In the genomic region with DNA sequence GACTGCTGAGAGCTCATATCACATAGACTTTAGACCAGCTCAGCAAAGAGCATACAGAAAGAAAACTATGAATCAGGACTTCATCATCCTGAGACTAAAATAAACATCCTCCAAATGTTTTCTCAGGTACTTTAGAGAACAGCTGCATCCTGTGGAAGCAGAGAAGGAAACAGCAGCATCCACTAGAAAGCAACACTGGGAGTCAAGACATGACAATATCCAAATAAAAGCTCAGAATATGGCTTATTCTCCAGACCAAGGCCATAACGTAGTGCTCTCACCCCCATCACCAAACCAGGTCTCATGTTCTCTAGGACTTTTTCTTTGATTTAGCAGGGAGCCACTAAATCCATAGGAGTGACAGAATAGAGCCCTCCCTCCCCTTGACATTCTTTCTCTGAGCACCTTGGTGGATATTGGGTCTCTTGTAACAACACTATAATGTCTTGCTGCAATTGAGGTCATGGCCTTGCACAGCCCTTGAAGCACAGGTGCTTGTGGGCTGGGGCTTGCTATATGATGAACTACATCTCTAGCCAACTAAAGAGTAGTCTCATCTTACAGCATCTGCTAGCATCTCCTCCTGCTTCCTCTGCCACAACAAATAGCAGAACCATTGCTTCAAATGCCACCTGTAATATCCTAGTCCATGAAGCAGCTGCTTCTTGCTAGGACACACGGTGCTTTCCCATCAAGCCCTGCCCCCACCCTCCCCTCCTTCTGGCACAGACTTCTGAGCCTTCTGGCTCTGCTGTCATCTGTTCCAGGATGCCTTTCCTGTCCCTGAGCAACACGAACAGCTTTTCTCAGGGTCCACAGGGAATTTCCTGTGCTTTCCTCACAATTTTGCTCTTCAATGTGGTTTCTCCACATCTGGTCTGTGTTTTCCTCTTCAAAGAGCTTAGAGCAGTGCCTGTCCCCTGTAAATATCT, we compare ENCODE assay signal across 9 mouse cellular contexts.
A peak's percentile ranks its signal among the peaks of the same experiment; 100 is the strongest.
DNase-seq lines count a peak whose midpoint lies in the region; ATAC-seq and TF ChIP-seq lines count a peak whose summit lies in the region.
"Had no signal": no experiment of that assay in that cellular context is flagged by ENCODE, and none has a peak within 500 bp of the region (broad histone marks: within the 10 kb centered on the region; RNA-seq: fewer than 3 reads in every experiment).

No protein-coding gene starts in this region.

- no peaks in the 10 kb centered on the region for H3K36me3 ChIP-seq in forebrain, embryonic 16.5 days (ENCODE audit: control insufficient read depth, insufficient read depth)
- no peaks in the 10 kb centered on the region for H3K36me3 ChIP-seq in hindbrain, embryonic 15.5 days
- no peaks in the 10 kb centered on the region for H3K36me3 ChIP-seq in midbrain, embryonic 16.5 days (ENCODE audit: control insufficient read depth, insufficient read depth, low read length)

- WGBS in forebrain, embryonic 16.5 days = 48% methylated on average over 3 of the region's 3 CpGs
- 32% methylated on average over 3 of the region's 3 CpGs for WGBS in hindbrain, embryonic 15.5 days
- WGBS in midbrain, embryonic 16.5 days = 33% methylated on average over 3 of the region's 3 CpGs

- intact Hi-C loops in heart, postnatal 25 days (cut with DNase I) = no loop called here

- H3K9me3 ChIP-seq in forebrain, embryonic 16.5 days (ENCODE audit: control insufficient read depth, low read length) = no peaks in the 10 kb centered on the region
- no peaks in the 10 kb centered on the region for H3K9me3 ChIP-seq in hindbrain, embryonic 15.5 days
- H3K9me3 ChIP-seq in midbrain, embryonic 16.5 days (replicated peaks; ENCODE audit: control insufficient read depth, low read length, poor library complexity, severe bottlenecking) = no peaks in the 10 kb centered on the region

- H3K27ac ChIP-seq in forebrain, embryonic 16.5 days (ENCODE audit: low read length) = no peak overlapping the region
- H3K27ac ChIP-seq in hindbrain, embryonic 15.5 days (replicated peaks) = peak overlapping the region; percentile 46
- peak overlapping the region; percentile 35; the same call in 1 of the 2 replicates for H3K27ac ChIP-seq in midbrain, embryonic 16.5 days (ENCODE audit: low read length)

- DNase-seq in heart, adult 18-20 months = peak; percentile 32 to 71
- no peak for DNase-seq in heart, postnatal 25 days (ENCODE audit: low spot score)
- DNase-seq in brain, embryonic 14.5 days (ENCODE audit: low read depth) = peak; percentile 89
- DNase-seq in MN1 (ENCODE audit: low spot score) = no peak
- no peak for DNase-seq in T-cell, adult 2 months (ENCODE audit: low spot score)

- no peak overlapping the region for H3K4me3 ChIP-seq in forebrain, embryonic 16.5 days (replicated peaks; ENCODE audit: low read length)
- H3K4me3 ChIP-seq in hindbrain, embryonic 15.5 days = no peak overlapping the region
- no peak overlapping the region for H3K4me3 ChIP-seq in midbrain, embryonic 16.5 days (ENCODE audit: low read depth, low read length)
- H3K4me3 ChIP-seq: erythroblast, embryonic 14.5 days had no signal

- no peaks in the 10 kb centered on the region for H3K27me3 ChIP-seq in forebrain, embryonic 16.5 days (replicated peaks; ENCODE audit: control insufficient read depth, insufficient read depth, low read length)
- no peaks in the 10 kb centered on the region for H3K27me3 ChIP-seq in hindbrain, embryonic 15.5 days
- no peaks in the 10 kb centered on the region for H3K27me3 ChIP-seq in midbrain, embryonic 16.5 days (ENCODE audit: control insufficient read depth, insufficient read depth, low read depth, low read length)

- peak; percentile 80 for ATAC-seq in forebrain, embryonic 16.5 days
- ATAC-seq in hindbrain, embryonic 15.5 days (ENCODE audit: low FRiP score, low read depth) = peak; percentile 88
- peak; percentile 76 for ATAC-seq in midbrain, embryonic 16.5 days

- TF ChIP-seq POLR2A in brain, embryonic 14.5 days (IDR thresholded peaks at IDR 0.05; ENCODE audit: borderline replicate concordance, extremely low read depth, insufficient read depth, insufficient read length, poor library complexity, severe bottlenecking) = no peak

- no peak overlapping the region for H3K9ac ChIP-seq in forebrain, embryonic 16.5 days (replicated peaks; ENCODE audit: low read depth, low read length)
- no peak overlapping the region for H3K9ac ChIP-seq in hindbrain, embryonic 15.5 days
- H3K9ac ChIP-seq in midbrain, embryonic 16.5 days (ENCODE audit: low read depth, low read length) = no peak overlapping the region

- no peak overlapping the region for H3K4me2 ChIP-seq in forebrain, embryonic 16.5 days (ENCODE audit: low read length)
- no peak overlapping the region for H3K4me2 ChIP-seq in hindbrain, embryonic 15.5 days
- H3K4me2 ChIP-seq in midbrain, embryonic 16.5 days (ENCODE audit: low read length) = no peak overlapping the region

- peaks cover 10% of the 10 kb centered on the region for H3K4me1 ChIP-seq in forebrain, embryonic 16.5 days (replicated peaks; ENCODE audit: control insufficient read depth, insufficient read depth, low read length)
- H3K4me1 ChIP-seq in hindbrain, embryonic 15.5 days (replicated peaks) = 0 out of 2 replicates have a peak, but pooled peaks cover 3% of the 10 kb centered on the region
- no peaks in the 10 kb centered on the region for H3K4me1 ChIP-seq in midbrain, embryonic 16.5 days (ENCODE audit: control insufficient read depth, insufficient read depth, low read length)

- no peak for TF ChIP-seq CTCF in brain, embryonic 14.5 days (IDR thresholded peaks at IDR 0.05; ENCODE audit: borderline replicate concordance, extremely low read depth, insufficient read depth, insufficient read length)

Comparison
In these comparisons a context has a peak if more than half of its experiments do, and no peak if none do; other contexts are left out.
1. DNase-seq: peak in heart, adult 18-20 months (2 of 2) and brain, embryonic 14.5 days (single experiment); none in heart, postnatal 25 days (single experiment), MN1 (single experiment) and T-cell, adult 2 months (single experiment).
2. Peak in every context shown above with its lines, with median percentiles within 50 percentile points of each other: ATAC-seq.